Mouse (Mus musculus): ENCODE data around the gene Pnliprp1.

DNA sequence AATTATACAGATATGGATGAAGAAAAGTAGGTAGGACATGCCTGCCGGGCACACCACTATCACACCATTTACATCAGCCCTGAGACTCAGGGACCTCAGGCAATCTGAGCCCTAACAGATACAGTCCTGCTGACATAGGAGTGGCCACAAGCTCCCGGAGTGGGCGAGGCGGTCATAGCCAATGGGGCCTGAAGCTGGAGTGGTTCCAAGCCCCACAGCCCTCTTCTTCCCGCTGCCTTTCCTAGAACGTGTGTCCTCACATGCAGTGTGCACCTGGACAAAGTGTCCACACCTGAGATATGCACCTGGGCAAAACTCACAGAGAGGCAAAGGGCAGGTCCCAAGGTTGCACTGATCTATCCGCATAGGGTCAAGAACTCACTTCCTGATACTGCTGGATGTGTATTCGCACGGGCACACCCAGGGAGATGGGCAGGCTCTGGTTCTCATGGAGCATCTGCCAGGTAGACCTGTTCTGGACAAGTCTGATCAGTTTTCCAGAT is 18.9 kb downstream of the Pnliprp1 start:
- no peak for TF ChIP-seq CTCF (IDR thresholded peaks at IDR 0.05; ENCODE audit: insufficient read depth, low read depth, low read length)
- TF ChIP-seq POLR2A (IDR thresholded peaks at IDR 0.05; ENCODE audit: insufficient read depth, low read depth, low read length): no peak
